Mouse (Mus musculus) lung, embryonic 14.5 days (tissue): ENCODE data around the gene Tpbpb. TPM values are rescaled to one million over a fixed set of nuclear protein-coding genes. Genes with fewer than 3 reads are reported as not detected.

Experiments
- ATAC-seq: fragments of 200-750 bp; cut with Nextera tagmentation; 2 replicates; pipeline ENCODE4 v1.8.0; 2017; ENCODE audit warnings: mild to moderate bottlenecking, moderate TSS enrichment, moderate library complexity; ENCODE audit not compliant: insufficient read depth
- DNase-seq: peaks from one replicate; pipeline ENCODE4 v3.0.0-alpha.2; 2015
- H3K27ac ChIP-seq: fragments of 300-500 bp; sonication (generic); 2 replicates; pipeline ENCODE4 v1.5.1; 2014; ENCODE audit warnings: low read depth, mild to moderate bottlenecking, moderate library complexity
- H3K27me3 ChIP-seq: fragments of 300-500 bp; sonication (generic); 2 replicates; pipeline ENCODE4 v1.6.1; 2014; ENCODE audit warnings: low read length, control low read depth; ENCODE audit not compliant: insufficient read depth
- H3K36me3 ChIP-seq: fragments of 300-500 bp; sonication (generic); 2 replicates; pipeline ENCODE4 v1.6.1; 2014; ENCODE audit warnings: control low read depth; ENCODE audit not compliant: insufficient read depth
- H3K4me1 ChIP-seq: fragments of 300-500 bp; sonication (generic); 2 replicates; pipeline ENCODE4 v1.6.1; 2014; ENCODE audit warnings: antibody characterized with exemption, control low read depth; ENCODE audit not compliant: insufficient read depth
- H3K4me2 ChIP-seq: fragments of 300-500 bp; sonication (generic); 2 replicates; pipeline ENCODE4 v1.6.1; 2014; ENCODE audit warnings: mild to moderate bottlenecking
- H3K4me3 ChIP-seq: fragments of 300-500 bp; sonication (generic); 2 replicates; pipeline ENCODE4 v1.5.1; 2014; ENCODE audit warnings: low read depth, low read length
- H3K9ac ChIP-seq: fragments of 300-500 bp; sonication (generic); 2 replicates; pipeline ENCODE4 v1.6.1; 2014
- H3K9me3 ChIP-seq: fragments of 300-500 bp; sonication (generic); 2 replicates; pipeline ENCODE4 v1.6.1; 2016; ENCODE audit warnings: low read depth, low read length, control low read depth
- CTCF ChIP-seq: IDR thresholded peaks from 2 replicates; pipeline ENCODE4 v1.5.1; 2016; ENCODE audit warnings: antibody characterized with exemption, low read depth
- WGBS: fragments of 180-500 bp; shearing (Covaris S2); extraction: QIAGEN DNeasy Blood & Tissue Kit; methylation state at CpG from one replicate; pipeline ENCODE4 v1.1.7; 2014; 5-methylcytosine and 5-hydroxymethylcytosine counted together
- polyA plus RNA-seq: library from polyadenylated mRNA; unstranded; fragments of >200 nt; fragmentation: Nextera tagmentation; extraction: Ambion mirVana; gene quantifications from 2 replicates; pipeline ENCODE4 v1.2.1, GENCODE M21; 2014

The Tpbpb gene
- polyA plus RNA-seq, 1 experiment from 2014 or later = not detected

- no peak overlapping the region for H3K4me2 ChIP-seq
- 72% methylated on average over 1 of the region's 1 CpGs for WGBS
- H3K4me1 ChIP-seq = no peaks in the 10 kb centered on the region
- ATAC-seq = no peak
- H3K4me3 ChIP-seq = no peak overlapping the region
- DNase-seq = no peak
- no peak overlapping the region for H3K27ac ChIP-seq
- no peak overlapping the region for H3K9ac ChIP-seq
- H3K9me3 ChIP-seq = no peaks in the 10 kb centered on the region
- TF ChIP-seq CTCF = no peak
- H3K36me3 ChIP-seq = no peaks in the 10 kb centered on the region
- no peaks in the 10 kb centered on the region for H3K27me3 ChIP-seq
Measured at GRCm38 (mm10) chr13:60892301-60892700, 12.4 kb downstream of the Tpbpb start.

- Histone ChIP-seq H3K4me3 (no peak within 1 kb of the TSS), H3K4me1 (no peaks in the 10 kb centered on the region), H3K4me2 (no peak within 1 kb of the TSS), H3K27me3 (no peaks in the 10 kb centered on the region), H3K9ac (no peak within 1 kb of the TSS), H3K9me3 (no peaks in the 10 kb centered on the region), H3K36me3 (no peaks in the 10 kb centered on the region), H3K27ac (no peak within 1 kb of the TSS)
- WGBS = 62% methylated on average over 1 of the region's 1 CpGs
- no peak for TF ChIP-seq CTCF
- DNase-seq (no peak), ATAC-seq (no peak)
Measured at GRCm38 (mm10) chr13:60864281-60864680, 40.4 kb downstream of the Tpbpb start, which contains the start of gene 4930486L24Rik. Gene 4930486L24Rik (minus strand): TSS chr13:60864475.

Other genes with a start within 250 kb of the Tpbpb start
- gene BC051665, start 118.5 kb downstream of the Tpbpb start, polyA plus RNA-seq = not detected in 2 replicates
- gene Ctsll3, start 102.0 kb downstream of the Tpbpb start, polyA plus RNA-seq = not detected in 2 replicates
- not detected in 2 replicates for gene 4930486L24Rik, start 40.4 kb downstream of the Tpbpb start, polyA plus RNA-seq
- 0.34 and 0.95 TPM in 2 replicates for gene Gm49392, start 8.0 kb downstream of the Tpbpb start, polyA plus RNA-seq
- 8.3 and 10.1 TPM in 2 replicates for gene Ctla2b, start 7.4 kb downstream of the Tpbpb start, polyA plus RNA-seq
- gene Gm49393, start 30.7 kb upstream of the Tpbpb start, polyA plus RNA-seq = not detected in 2 replicates
- 3.3 and 5.0 TPM in 2 replicates for gene Gm49391, start 31.7 kb upstream of the Tpbpb start, polyA plus RNA-seq
- gene Ctla2a, start 31.7 kb upstream of the Tpbpb start, polyA plus RNA-seq = 79.7 and 92.1 TPM in 2 replicates
- gene Tpbpa, start 37.1 kb upstream of the Tpbpb start, polyA plus RNA-seq = not detected in 2 replicates
- not detected in 2 replicates for gene Ctsj, start 101.1 kb upstream of the Tpbpb start, polyA plus RNA-seq
- not detected in 2 replicates for gene Ctsq, start 135.8 kb upstream of the Tpbpb start, polyA plus RNA-seq